Mouse (Mus musculus) testis, postnatal 10 days (tissue): Measurements from ENCODE around the gene Mpz.

Experiments used
- DNase-seq: peaks from one replicate; pipeline ENCODE4 v3.0.0; 2021; ENCODE audit warnings: low spot score

Mpz gene

DNA sequence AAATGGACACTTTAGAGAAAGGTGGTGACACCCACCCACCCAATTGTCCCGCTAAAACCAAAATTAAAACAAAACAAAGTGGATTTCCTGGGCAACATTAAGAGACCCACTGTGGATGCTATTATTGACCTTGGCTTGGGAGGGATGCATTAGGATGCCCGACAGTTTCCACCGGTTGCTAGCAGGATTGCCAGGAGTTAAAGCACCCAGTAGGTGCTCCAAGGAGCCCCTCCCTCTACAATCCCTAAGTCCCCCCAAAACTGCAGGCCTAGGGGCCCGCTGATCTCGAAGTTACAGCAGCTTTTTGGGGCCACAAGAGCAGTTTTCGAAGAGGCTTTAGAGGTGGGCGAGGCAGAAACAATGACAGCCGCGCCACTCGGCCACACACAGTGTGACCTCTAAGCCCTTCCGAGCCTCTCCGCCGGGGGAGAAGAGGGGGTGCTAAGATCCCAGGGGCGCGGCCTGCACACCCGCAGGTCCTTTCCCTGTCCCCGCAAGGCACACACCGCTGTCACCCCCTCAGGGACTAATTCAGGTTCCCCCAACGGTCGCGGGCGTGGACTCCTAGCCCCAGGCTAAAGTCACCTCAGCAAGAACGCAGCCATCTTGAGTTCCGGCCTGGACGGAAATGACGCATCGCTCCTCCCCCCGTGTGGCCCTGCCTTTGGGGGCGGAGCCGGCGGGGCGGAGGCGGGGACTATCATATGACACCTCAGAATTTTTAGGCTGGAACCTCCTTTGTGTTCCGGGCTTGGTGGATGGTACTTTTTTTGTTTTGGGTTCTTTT lies at the start of gene Mpz, which contains the start of gene Sdhc:
Gene Mpz (plus strand): TSS at position 738 of the 787 bp plus-strand sequence.
Gene Sdhc (minus strand): TSS at position 630 of the 787 bp plus-strand sequence.
- DNase-seq = peak; percentile 99

GRCm38 (mm10) chr1:171101033-171101432 lies 49.5 kb upstream of the Mpz start:
- no peak for DNase-seq

GRCm38 (mm10) chr1:171101733-171102546 lies 48.6 kb upstream of the Mpz start:
- peak; percentile 90 for DNase-seq

- peak; percentile 85 for DNase-seq
Observed at GRCm38 (mm10) chr1:171102547-171103177, 47.8 kb upstream of the Mpz start.

DNA sequence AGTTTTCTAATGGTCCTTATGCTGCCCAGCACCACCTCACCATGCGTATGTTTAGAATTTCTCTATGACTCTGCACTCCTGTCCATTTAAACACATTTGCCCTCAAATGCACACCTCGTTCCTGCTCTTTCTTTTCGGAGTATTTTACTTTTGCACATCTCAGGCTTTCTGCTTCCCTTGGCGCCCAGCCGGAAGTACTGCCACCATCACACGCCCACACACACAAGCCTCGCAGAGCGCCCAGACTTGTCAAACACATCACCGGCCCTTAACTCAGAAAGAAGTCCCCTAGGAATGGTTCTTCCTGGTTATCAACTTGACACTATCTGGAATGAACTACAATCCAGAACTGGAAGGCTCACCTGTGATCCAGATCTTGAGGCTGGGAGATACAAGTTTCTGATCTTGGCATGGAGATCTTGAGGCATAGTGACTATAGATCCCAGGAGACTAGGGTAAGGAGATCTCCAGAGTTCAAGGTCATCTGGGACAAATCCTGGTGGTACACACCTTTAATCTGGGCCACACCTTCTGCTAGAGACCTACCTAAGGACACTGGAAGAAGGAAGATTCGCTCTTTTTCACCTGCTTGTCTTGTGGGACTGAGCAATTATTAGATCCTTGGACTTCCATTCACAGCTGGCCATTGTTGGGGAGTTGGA lies 47.2 kb upstream of the Mpz start:
- no peak for DNase-seq

- DNase-seq = peak; percentile 63
Observed at GRCm38 (mm10) chr1:171105226-171105625, 45.3 kb upstream of the Mpz start.

GRCm38 (mm10) chr1:171109620-171110019 lies 40.9 kb upstream of the Mpz start:
- DNase-seq = no peak

- peak; percentile 47 for DNase-seq
Observed at GRCm38 (mm10) chr1:171110659-171111019, 39.9 kb upstream of the Mpz start.

DNA sequence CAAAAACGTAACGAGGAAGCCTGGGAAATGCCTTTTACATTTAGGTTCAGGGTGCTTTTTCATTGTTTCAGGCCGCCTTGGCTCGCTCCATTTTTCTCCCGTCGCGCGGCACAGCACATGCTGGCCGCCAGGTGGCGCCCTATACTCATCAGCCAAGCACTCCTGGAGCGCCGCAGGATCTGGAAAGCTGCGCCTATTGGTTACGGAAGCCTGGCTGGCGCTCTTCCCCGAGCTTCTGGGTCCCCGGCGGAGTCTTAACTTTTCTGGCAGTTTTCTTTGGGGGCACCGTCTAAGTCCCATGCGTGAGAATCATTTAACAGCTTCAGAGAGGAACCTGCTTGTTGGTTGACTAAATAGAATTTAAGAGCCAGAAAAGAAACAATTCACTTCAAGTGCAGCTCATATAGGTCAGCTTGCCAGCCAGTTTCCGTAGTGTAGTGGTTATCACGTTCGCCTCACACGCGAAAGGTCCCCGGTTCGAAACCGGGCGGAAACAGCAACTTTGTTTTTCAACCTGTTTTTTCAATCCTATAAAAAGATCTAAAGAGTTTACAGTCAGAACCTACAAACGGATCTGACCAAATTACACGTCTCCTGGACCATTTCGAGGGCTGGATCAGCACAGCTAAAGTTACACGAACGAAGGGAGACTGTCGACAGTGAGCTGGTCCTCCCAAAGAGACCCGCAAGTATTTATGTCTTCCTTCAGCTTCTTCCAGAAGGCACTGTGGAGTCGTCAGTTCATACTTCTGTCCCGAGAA lies 39.3 kb upstream of the Mpz start:
- peak; percentile 93 for DNase-seq

DNA sequence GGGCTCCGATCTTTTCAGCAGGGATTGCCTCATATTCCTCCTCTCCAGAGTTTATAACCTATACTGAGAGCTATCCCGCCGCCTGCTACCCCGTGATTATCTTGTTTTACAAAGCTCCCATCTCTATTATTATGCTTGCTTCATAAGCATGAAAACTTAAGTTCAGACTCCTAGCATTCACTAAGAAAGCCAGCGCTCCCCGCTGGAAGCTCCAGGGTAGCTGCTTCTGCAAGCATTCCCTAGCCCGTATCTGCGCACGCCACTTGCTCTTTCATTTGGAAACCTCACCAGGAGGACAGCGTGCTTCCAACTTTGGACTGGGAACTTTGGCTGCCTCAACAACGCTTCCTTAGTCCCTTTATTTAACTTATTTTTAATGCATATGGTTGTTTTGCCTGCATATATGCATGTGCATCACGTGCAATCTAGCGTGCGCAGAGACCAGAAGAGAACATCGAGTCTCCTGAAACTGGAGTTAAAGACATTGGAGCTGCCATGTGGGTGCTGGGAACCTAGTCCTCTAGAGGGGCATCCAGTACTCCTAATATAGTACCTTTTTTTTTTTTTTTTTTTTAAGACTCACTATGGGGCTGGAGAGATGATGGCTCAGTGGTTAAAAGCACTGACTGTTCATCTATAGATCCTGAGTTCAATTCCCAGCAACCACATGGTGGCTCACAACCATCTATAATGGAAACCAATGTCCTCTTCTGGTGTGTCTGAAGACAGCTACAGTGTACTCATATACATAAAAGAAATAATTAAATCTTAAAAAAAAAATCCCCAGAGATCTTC lies 38.5 kb upstream of the Mpz start:
- DNase-seq = peak; percentile 67

GRCm38 (mm10) chr1:171112986-171113385 lies 37.5 kb upstream of the Mpz start:
- no peak for DNase-seq

- peak; percentile 71 for DNase-seq
Observed at GRCm38 (mm10) chr1:171113873-171114299, 36.6 kb upstream of the Mpz start, which contains the start of gene Cfap126. Cfap126 (plus strand) TSS chr1:171113918.

DNA sequence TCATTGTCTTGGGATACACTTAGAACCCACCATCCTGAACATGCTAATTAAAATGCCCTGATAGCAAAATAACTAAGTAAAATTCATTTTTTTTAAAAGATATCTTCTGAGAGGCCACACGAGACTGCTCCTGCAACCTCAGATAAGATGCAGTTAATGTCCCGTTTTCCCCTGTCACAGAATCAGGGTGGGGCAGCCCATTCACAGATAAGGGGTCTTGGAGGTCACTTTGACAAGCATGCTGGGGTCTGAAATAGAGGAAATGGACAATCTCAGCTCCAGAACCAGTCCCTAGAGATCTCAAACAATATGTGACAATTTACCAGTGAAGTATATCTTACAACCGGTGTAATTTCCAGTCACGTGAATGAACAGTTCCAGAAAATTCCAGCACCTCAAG lies 34.2 kb upstream of the Mpz start:
- no peak for DNase-seq

- no peak for DNase-seq
Observed at GRCm38 (mm10) chr1:171118269-171118684, 32.2 kb upstream of the Mpz start.

DNA sequence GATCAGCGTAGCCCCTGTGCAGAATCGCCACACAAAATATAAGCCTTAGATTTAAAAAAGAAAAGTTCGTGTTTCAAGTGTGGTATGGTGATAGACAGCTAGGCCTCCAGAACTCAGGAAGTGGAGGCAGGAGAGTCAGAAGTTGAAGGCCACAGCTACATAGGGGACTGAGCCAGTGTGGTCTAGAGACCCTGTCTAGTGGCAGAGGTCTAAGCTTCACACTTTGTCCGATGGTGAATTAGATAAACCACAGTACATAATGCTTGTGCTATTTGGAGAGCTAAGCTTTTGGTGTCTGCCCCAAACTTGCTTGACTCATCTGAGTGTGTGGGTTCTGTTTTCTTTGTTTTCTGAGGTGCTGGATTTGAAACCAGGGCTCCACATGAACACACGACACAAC lies 31.5 kb upstream of the Mpz start:
- no peak for DNase-seq

GRCm38 (mm10) chr1:171119405-171119804 lies 31.1 kb upstream of the Mpz start:
- DNase-seq = no peak

GRCm38 (mm10) chr1:171120893-171121292 lies 29.6 kb upstream of the Mpz start:
- no peak for DNase-seq

DNA sequence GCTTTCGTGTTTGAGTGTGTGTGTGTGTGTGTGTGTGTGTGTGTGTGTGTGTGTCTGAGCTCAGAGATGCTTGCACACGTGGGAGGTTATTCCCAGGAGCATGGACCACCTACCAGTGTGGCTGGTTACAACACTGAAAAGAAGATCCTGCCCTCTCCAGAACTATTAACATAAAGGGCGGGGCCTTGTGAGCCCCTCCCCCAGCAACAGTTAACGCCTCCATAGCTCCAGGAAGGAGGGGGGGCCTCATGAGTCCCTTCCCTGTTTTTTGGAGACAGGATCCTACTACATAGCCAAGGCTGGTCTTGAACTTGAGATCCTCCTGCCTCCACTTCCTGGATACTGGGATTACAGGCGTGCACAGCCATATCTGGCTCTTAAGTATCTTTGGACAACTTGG lies 28.7 kb upstream of the Mpz start:
- no peak for DNase-seq

- DNase-seq = no peak
Observed at GRCm38 (mm10) chr1:171122932-171123331, 27.6 kb upstream of the Mpz start.

DNA sequence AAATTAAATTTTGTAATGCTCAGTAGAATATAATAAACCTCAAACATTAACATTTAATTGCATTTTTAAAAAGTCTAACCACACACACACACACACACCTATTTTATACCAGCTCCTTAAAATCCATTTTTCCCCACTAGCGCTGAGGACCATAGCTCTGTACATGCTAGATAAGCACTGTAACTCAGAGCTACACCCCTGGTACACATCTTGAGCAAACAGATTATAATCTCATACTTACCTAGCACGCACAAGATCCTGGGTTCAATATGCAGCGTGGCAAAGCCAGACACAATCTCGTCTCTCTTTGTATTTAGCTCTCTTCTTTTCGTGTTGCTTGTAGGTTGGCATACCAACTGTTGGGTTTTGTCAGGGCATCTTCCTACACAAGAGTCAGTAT lies 26.1 kb upstream of the Mpz start:
- DNase-seq = no peak
